Mouse (Mus musculus) bone marrow macrophage, adult 2 months (primary cell): Measurements from ENCODE around the gene Adcyap1r1.

Experiments used
- CTCF ChIP-seq: IDR thresholded peaks from 2 replicates; pipeline ENCODE4 v1.5.1; 2012; ENCODE audit warnings: low read depth, mild to moderate bottlenecking, low read length, moderate library complexity
- POLR2A ChIP-seq: IDR thresholded peaks from 2 replicates; pipeline ENCODE4 v1.6.1; 2012; ENCODE audit warnings: mild to moderate bottlenecking, low read depth, low read length, borderline replicate concordance

DNA sequence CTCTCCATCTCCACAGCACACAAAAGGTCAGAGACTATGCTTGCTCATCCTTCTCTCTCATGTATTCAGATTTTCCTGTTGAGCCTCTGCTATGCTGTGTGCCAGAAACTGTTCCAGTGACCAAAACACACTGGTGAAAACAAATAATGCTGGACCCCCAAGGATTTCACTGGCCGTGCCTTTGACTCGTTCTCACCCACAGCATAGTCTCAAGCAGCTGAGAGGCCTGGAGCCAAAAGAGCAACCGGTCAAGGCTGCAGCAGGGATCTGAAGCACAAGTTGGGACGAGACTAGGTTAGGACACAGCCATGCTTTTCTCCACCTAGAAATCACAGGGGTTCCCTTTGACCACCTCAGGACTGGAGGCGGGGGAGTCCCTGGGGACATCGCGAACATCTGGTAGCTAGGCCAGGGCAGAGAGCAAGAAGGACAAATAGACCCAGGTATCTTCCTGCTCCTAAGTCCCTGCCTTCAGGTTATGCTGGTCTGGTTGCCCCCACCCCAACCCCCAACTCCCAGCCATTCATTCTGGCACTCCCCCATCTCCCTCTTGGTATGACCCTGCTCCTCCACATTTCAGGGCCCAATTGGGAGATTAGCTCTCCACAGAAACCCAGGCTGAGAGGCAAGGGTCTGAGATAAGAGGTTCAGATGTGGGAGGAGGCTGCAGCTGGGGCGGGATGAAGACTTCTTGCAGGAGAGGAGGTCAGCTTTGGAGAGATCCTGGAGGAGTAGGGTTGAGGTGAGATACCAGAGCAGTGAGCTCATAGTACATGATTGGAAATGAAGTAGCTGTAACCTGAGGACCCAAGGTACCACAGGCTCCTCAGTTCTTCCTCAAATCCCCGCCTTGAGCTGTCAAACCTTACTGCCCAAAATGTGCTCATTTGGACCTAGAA lies 48.1 kb upstream of the Adcyap1r1 start:
- TF ChIP-seq CTCF, result no peak
- TF ChIP-seq POLR2A, result no peak
